14 mouse cellular contexts compared by ENCODE assay signal in the genomic region with DNA sequence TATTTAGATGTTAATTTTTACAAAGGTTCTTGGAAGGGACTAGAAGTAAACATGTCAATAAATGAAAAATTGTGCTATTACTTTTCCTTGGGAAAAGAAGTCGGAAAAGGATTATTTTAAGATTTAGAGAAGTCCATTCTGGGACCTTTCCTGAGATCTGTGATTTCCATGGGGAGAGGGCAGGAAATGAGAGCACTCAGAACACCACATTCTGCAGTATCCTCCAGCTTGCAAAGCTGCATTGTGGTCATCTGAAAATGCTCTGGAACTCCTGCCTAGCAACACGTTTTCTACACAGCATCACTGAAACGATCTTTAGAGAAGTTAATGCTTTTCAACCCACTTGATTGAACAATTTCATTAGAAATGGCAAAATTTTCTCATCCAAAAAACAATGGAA.
"Had no signal": no experiment of that assay in that cellular context is flagged by ENCODE, and none has a peak within 500 bp of the region (broad histone marks: within the 10 kb centered on the region; RNA-seq: fewer than 3 reads in every experiment).

No protein-coding gene starts in this region.

- H3K4me3 ChIP-seq: left cerebral cortex, adult 2 months; liver, embryonic 13.5 days had no signal

- H3K4me1 ChIP-seq: liver, embryonic 13.5 days had no signal

- H3K27ac ChIP-seq: left cerebral cortex, adult 2 months; liver, embryonic 13.5 days; stomach, postnatal 0 days had no signal

- H3K9ac ChIP-seq: liver, embryonic 13.5 days had no signal

- H3K4me2 ChIP-seq: liver, embryonic 13.5 days; midbrain, embryonic 11.5 days had no signal

- DNase-seq: kidney, postnatal 10 days; kidney, postnatal 36 days; layer of hippocampus, postnatal 36 days; liver, embryonic 13.5 days; lung, adult 2 months; lung, postnatal 14 days; lung, postnatal 4 days; midbrain, embryonic 14.5 days; thymus, adult 2 months; thymus, postnatal 14 days; thymus, postnatal 4 days had no signal

- H3K9me3 ChIP-seq: liver, embryonic 13.5 days had no signal

- H3K27me3 ChIP-seq: liver, embryonic 13.5 days had no signal

- H3K36me3 ChIP-seq: liver, embryonic 13.5 days had no signal
